Mouse (Mus musculus): ENCODE measurements around the gene Sptan1.

DNA sequence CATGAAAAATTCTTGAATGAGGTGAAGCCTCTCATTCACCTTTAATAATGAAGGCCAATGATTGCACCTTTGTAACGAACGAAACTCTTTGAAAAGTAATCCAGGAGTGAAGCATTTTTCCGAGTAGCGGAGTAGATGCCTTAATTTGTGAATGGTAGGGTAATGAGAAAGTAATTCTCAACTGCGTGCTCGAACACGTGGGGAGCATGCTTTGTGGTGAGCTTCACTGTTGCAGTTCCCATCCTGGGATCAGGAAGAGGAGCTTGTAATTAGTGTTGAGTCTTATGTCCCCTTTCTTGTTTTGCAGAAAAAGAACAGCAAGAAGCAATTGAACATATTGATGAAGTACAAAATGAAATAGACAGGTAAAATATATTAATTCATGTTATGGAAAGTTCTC lies 102.6 kb downstream of the Sptan1 start:
- TF ChIP-seq GATA1 (IDR thresholded peaks at IDR 0.05; ENCODE audit: borderline replicate concordance, low read length) (no peak), FLI1 (IDR thresholded peaks at IDR 0.05; ENCODE audit: low read length) (no peak)
